In genomic region chr5:135822316-135822944, GRCm38 (mm10) we compare ENCODE assay signal across 13 mouse cellular contexts. TPM values are rescaled to one million over a fixed set of nuclear protein-coding genes. Genes with fewer than 3 reads are reported as not detected.
DNase-seq lines count a peak whose midpoint lies in the region; ATAC-seq and TF ChIP-seq lines count a peak whose summit lies in the region.
"Had no signal": no experiment of that assay in that cellular context is flagged by ENCODE, and none has a peak within 500 bp of the region (broad histone marks: within the 10 kb centered on the region; RNA-seq: fewer than 3 reads in every experiment).

No protein-coding gene starts in this region.

- H3K9ac ChIP-seq in hindbrain, embryonic 12.5 days = peak overlapping the region; percentile 35; the same call in 1 of the 2 replicates
- peak overlapping the region; percentile 20; the same call in 1 of the 2 replicates for H3K9ac ChIP-seq in midbrain, embryonic 15.5 days
- H3K9ac ChIP-seq: lung, embryonic 15.5 days had no signal

- TF ChIP-seq CTCF in thymus, adult 2 months (IDR thresholded peaks at IDR 0.05; ENCODE audit: borderline replicate concordance, control insufficient read depth, extremely low read depth, insufficient read depth, low read length, poor library complexity) = no peak

- no peak overlapping the region for H3K4me3 ChIP-seq in embryonic facial prominence, embryonic 10.5 days
- H3K4me3 ChIP-seq in hindbrain, embryonic 12.5 days = no peak overlapping the region
- H3K4me3 ChIP-seq in midbrain, embryonic 15.5 days = no peak overlapping the region
- H3K4me3 ChIP-seq in thymus, adult 2 months (ENCODE audit: control insufficient read depth, insufficient read depth, low read length) = no peak overlapping the region
- H3K4me3 ChIP-seq: lung, embryonic 15.5 days had no signal

- ATAC-seq in hindbrain, embryonic 12.5 days (ENCODE audit: low FRiP score) = peak; percentile 86
- ATAC-seq in midbrain, embryonic 15.5 days (replicated peaks) = peak; percentile 85

- H3K4me1 ChIP-seq in embryonic facial prominence, embryonic 10.5 days = peaks cover 16% of the 10 kb centered on the region
- peaks cover 51% of the 10 kb centered on the region for H3K4me1 ChIP-seq in hindbrain, embryonic 12.5 days
- H3K4me1 ChIP-seq in midbrain, embryonic 15.5 days = peaks cover 63% of the 10 kb centered on the region
- H3K4me1 ChIP-seq in thymus, adult 2 months (replicated peaks; ENCODE audit: control insufficient read depth, insufficient read depth, low read length) = no peaks in the 10 kb centered on the region

- H3K27ac ChIP-seq in embryonic facial prominence, embryonic 10.5 days (replicated peaks) = no peak overlapping the region
- peak overlapping the region; percentile 92 for H3K27ac ChIP-seq in hindbrain, embryonic 12.5 days
- H3K27ac ChIP-seq in midbrain, embryonic 15.5 days = peak overlapping the region; percentile 91
- no peak overlapping the region for H3K27ac ChIP-seq in thymus, adult 2 months (ENCODE audit: control insufficient read depth, insufficient read depth, low read length)
- H3K27ac ChIP-seq: lung, embryonic 15.5 days had no signal

- intact Hi-C loops in gastrocnemius, postnatal 14 days (cut with DNase I; ENCODE audit: low total_unique reads) = no loop called here

- no peaks in the 10 kb centered on the region for H3K36me3 ChIP-seq in embryonic facial prominence, embryonic 10.5 days (replicated peaks)
- H3K36me3 ChIP-seq in hindbrain, embryonic 12.5 days = no peaks in the 10 kb centered on the region
- no peaks in the 10 kb centered on the region for H3K36me3 ChIP-seq in midbrain, embryonic 15.5 days (replicated peaks)
- H3K36me3 ChIP-seq in thymus, adult 2 months (ENCODE audit: control insufficient read depth, insufficient read depth, low read length) = no peaks in the 10 kb centered on the region
- H3K36me3 ChIP-seq: lung, embryonic 15.5 days had no signal

- no peak for TF ChIP-seq POLR2A in thymus, adult 2 months (IDR thresholded peaks at IDR 0.05; ENCODE audit: control insufficient read depth, extremely low read depth, insufficient read depth, low read length, poor library complexity)

- peaks cover 17% of the 10 kb centered on the region for H3K27me3 ChIP-seq in embryonic facial prominence, embryonic 10.5 days (replicated peaks; ENCODE audit: low read depth, poor library complexity, severe bottlenecking)
- H3K27me3 ChIP-seq in hindbrain, embryonic 12.5 days = peaks cover 3% of the 10 kb centered on the region; the same call in 1 of the 2 replicates
- H3K27me3 ChIP-seq in midbrain, embryonic 15.5 days (replicated peaks) = no peaks in the 10 kb centered on the region
- no peaks in the 10 kb centered on the region for H3K27me3 ChIP-seq in thymus, adult 2 months (ENCODE audit: control insufficient read depth, insufficient read depth, low read length)

- WGBS in embryonic facial prominence, embryonic 10.5 days = 22% methylated on average over 7 of the region's 7 CpGs
- 14% methylated on average over 7 of the region's 7 CpGs for WGBS in hindbrain, embryonic 12.5 days
- WGBS in midbrain, embryonic 15.5 days = 12% methylated on average over 7 of the region's 7 CpGs
- WGBS in thymus, adult 2 months = 27% methylated on average over 7 of the region's 7 CpGs

- no peaks in the 10 kb centered on the region for H3K9me3 ChIP-seq in embryonic facial prominence, embryonic 10.5 days
- no peaks in the 10 kb centered on the region for H3K9me3 ChIP-seq in hindbrain, embryonic 12.5 days (replicated peaks)
- no peaks in the 10 kb centered on the region for H3K9me3 ChIP-seq in midbrain, embryonic 15.5 days
- H3K9me3 ChIP-seq: lung, embryonic 15.5 days had no signal

- peak overlapping the region; percentile 34 for H3K4me2 ChIP-seq in hindbrain, embryonic 12.5 days (replicated peaks)
- peak overlapping the region; percentile 31 for H3K4me2 ChIP-seq in midbrain, embryonic 15.5 days
- H3K4me2 ChIP-seq: lung, embryonic 15.5 days had no signal

- DNase-seq in MN1 (ENCODE audit: low spot score) = peak; percentile 83
- DNase-seq in embryonic facial prominence, embryonic 10.5 days (ENCODE audit: low spot score) = peak; percentile 31
- DNase-seq in adrenal gland, adult 8-10 months = no peak
- no peak for DNase-seq in gastrocnemius, postnatal 14 days
- no peak for DNase-seq in adrenal gland, postnatal 14 days
- DNase-seq in thymus, adult 2 months = no peak
- DNase-seq: heart, postnatal 36 days; kidney, postnatal 10 days had no signal

RNA-seq across cellular contexts. Expression of gene Srrm3, which starts 15.7 kb away (rescaled TPM):
- polyA plus RNA-seq in embryonic facial prominence, embryonic 10.5 days (2016; fragmentation: Nextera tagmentation; extraction: Ambion mirVana) = 4.9 and 5.3 TPM in 2 replicates
- 63.6 and 63.8 TPM in 2 replicates for polyA plus RNA-seq in hindbrain, embryonic 12.5 days (2016; fragmentation: Nextera tagmentation; extraction: Ambion mirVana)
- polyA plus RNA-seq in midbrain, embryonic 15.5 days (2015; fragmentation: Nextera tagmentation; extraction: Ambion mirVana) = 98.9 and 111 TPM in 2 replicates
- 1 to 10 TPM; 2.4 to 8.4 (median 5.9) TPM for total RNA-seq in adrenal gland, adult 8-10 months (2022)
- total RNA-seq in gastrocnemius, postnatal 14 days (2021) = not detected
- 2.7 and 4.3 TPM in 2 replicates for total RNA-seq in adrenal gland, postnatal 14 days (2021)
- 0.06 and 0.28 TPM in 2 replicates for polyA plus RNA-seq in thymus, adult 2 months (2012; rRNA removed)
- total RNA-seq: gastrocnemius, adult 8-10 months; heart, postnatal 36 days had no signal

RNA-seq across cellular contexts. Expression of gene Mdh2, which starts 44.1 kb away (rescaled TPM):
- 603 and 625 TPM in 2 replicates for polyA plus RNA-seq in embryonic facial prominence, embryonic 10.5 days (2016; fragmentation: Nextera tagmentation; extraction: Ambion mirVana)
- 530 and 539 TPM in 2 replicates for polyA plus RNA-seq in hindbrain, embryonic 12.5 days (2016; fragmentation: Nextera tagmentation; extraction: Ambion mirVana)
- 581 and 587 TPM in 2 replicates for polyA plus RNA-seq in midbrain, embryonic 15.5 days (2015; fragmentation: Nextera tagmentation; extraction: Ambion mirVana)
- 100 to 1,000 TPM; 310 to 438 (median 388) TPM for total RNA-seq in adrenal gland, adult 8-10 months (2022)
- total RNA-seq in gastrocnemius, postnatal 14 days (2021) = 1,000 to 10,000 TPM; 1,031 to 1,199 TPM
- 957 and 984 TPM in 2 replicates for total RNA-seq in adrenal gland, postnatal 14 days (2021)
- 619 and 638 TPM in 2 replicates for polyA plus RNA-seq in thymus, adult 2 months (2012; rRNA removed)

RNA-seq across cellular contexts. Expression of gene Styxl1, which starts 44.2 kb away (rescaled TPM):
- polyA plus RNA-seq in embryonic facial prominence, embryonic 10.5 days (2016; fragmentation: Nextera tagmentation; extraction: Ambion mirVana) = 0.30 and 0.31 TPM in 2 replicates
- polyA plus RNA-seq in hindbrain, embryonic 12.5 days (2016; fragmentation: Nextera tagmentation; extraction: Ambion mirVana) = 0.68 TPM in 1 of 2 replicates, not detected in the other
- 0.50 TPM in 1 of 2 replicates, not detected in the other for polyA plus RNA-seq in midbrain, embryonic 15.5 days (2015; fragmentation: Nextera tagmentation; extraction: Ambion mirVana)
- total RNA-seq in adrenal gland, adult 8-10 months (2022) = under 1 TPM in 3 of 4 experiments, not detected in 1; 0.38 to 0.77 (median 0.73) TPM
- not detected for total RNA-seq in gastrocnemius, postnatal 14 days (2021)
- total RNA-seq in adrenal gland, postnatal 14 days (2021) = 0.30 and 0.37 TPM in 2 replicates
- polyA plus RNA-seq in thymus, adult 2 months (2012; rRNA removed) = 0.33 and 0.57 TPM in 2 replicates
- total RNA-seq: gastrocnemius, adult 8-10 months; heart, postnatal 36 days; left cerebral cortex, postnatal 25 days had no signal

Comparison
In these comparisons a context has a peak if more than half of its experiments do, and no peak if none do; other contexts are left out.
1. DNase-seq: peak in MN1 (single experiment) and embryonic facial prominence, embryonic 10.5 days (single experiment); none in adrenal gland, adult 8-10 months (single experiment), gastrocnemius, postnatal 14 days (single experiment), adrenal gland, postnatal 14 days (single experiment) and thymus, adult 2 months (single experiment).
2. H3K27ac ChIP-seq: peak in hindbrain, embryonic 12.5 days (single experiment) and midbrain, embryonic 15.5 days (single experiment); none in embryonic facial prominence, embryonic 10.5 days (single experiment) and thymus, adult 2 months (single experiment).
3. RNA of gene Srrm3, which starts 15.7 kb away (polyA plus RNA-seq): 98.9 to 111 TPM in midbrain, embryonic 15.5 days and 63.6 to 63.8 TPM in hindbrain, embryonic 12.5 days; 4.9 to 5.3 TPM in embryonic facial prominence, embryonic 10.5 days and 0.06 to 0.28 TPM in thymus, adult 2 months; every median in the first group is over 10 times any median in the second.